Mouse (Mus musculus) right cerebral cortex, postnatal 4 days (tissue): ENCODE measurements at regions not wholly inside any gene's neighbourhood (a gene's known extent, or its start where the extent isn't known, plus 50 kb on each side); places are given as distances from the start of the nearest gene placed in this dataset.

ENCODE experiments used
- DNase-seq: peaks from one replicate; pipeline ENCODE4 v3.0.0-alpha.2; 2022

- no peak for DNase-seq
These were observed 133.0 kb downstream of the Bcas1 start for GRCm38 (mm10) chr2:170294657-170295056.

GRCm38 (mm10) chr2:170291841-170292655 lies 135.6 kb downstream of the Bcas1 start:
- DNase-seq: no peak

- DNase-seq: no peak
These were observed 138.2 kb downstream of the Bcas1 start for GRCm38 (mm10) chr2:170289378-170289960.

- DNase-seq: no peak
These were observed 138.9 kb downstream of the Bcas1 start for GRCm38 (mm10) chr2:170288787-170289186.

- no peak for DNase-seq
These were observed 139.4 kb downstream of the Bcas1 start for GRCm38 (mm10) chr2:170288196-170288595.

- peak; percentile 35 for DNase-seq
These were observed 139.5 kb upstream of the Zfp217 start for GRCm38 (mm10) chr2:170287301-170287885.

GRCm38 (mm10) chr2:170286773-170287172 lies 138.9 kb upstream of the Zfp217 start:
- no peak for DNase-seq

- no peak for DNase-seq
These were observed 134.6 kb upstream of the Zfp217 start for GRCm38 (mm10) chr2:170282463-170282862.

GRCm38 (mm10) chr2:170281311-170282008 lies 133.6 kb upstream of the Zfp217 start:
- DNase-seq: no peak

GRCm38 (mm10) chr2:170280733-170281132 lies 132.8 kb upstream of the Zfp217 start:
- DNase-seq: peak; percentile 19

GRCm38 (mm10) chr2:170277896-170278295 lies 130.0 kb upstream of the Zfp217 start:
- DNase-seq: no peak

GRCm38 (mm10) chr2:170277182-170277767 lies 129.4 kb upstream of the Zfp217 start:
- DNase-seq: no peak

- no peak for DNase-seq
These were observed 127.8 kb upstream of the Zfp217 start for GRCm38 (mm10) chr2:170275687-170276086.

- no peak for DNase-seq
These were observed 122.1 kb upstream of the Zfp217 start for GRCm38 (mm10) chr2:170269926-170270577.

- DNase-seq: no peak
These were observed 120.2 kb upstream of the Zfp217 start for GRCm38 (mm10) chr2:170268080-170268479.

GRCm38 (mm10) chr2:170267152-170267551 lies 119.2 kb upstream of the Zfp217 start:
- no peak for DNase-seq

GRCm38 (mm10) chr2:170266407-170267101 lies 118.7 kb upstream of the Zfp217 start:
- DNase-seq: peak; percentile 33

- no peak for DNase-seq
These were observed 115.7 kb upstream of the Zfp217 start for GRCm38 (mm10) chr2:170263594-170263993.

GRCm38 (mm10) chr2:170261191-170261590 lies 113.3 kb upstream of the Zfp217 start:
- DNase-seq: no peak

GRCm38 (mm10) chr2:170259662-170260457 lies 112.0 kb upstream of the Zfp217 start:
- no peak for DNase-seq

- no peak for DNase-seq
These were observed 110.5 kb upstream of the Zfp217 start for GRCm38 (mm10) chr2:170258367-170258766.
